Mouse (Mus musculus) erythroblast, embryonic 14.5 days (primary cell): ENCODE measurements around the gene Nudt11.

Experiments used
- GATA1 ChIP-seq: IDR thresholded peaks from 2 replicates; pipeline ENCODE4 v1.6.1; 2012; ENCODE audit warnings: low read length, inconsistent platforms, mixed read lengths
- TAL1 ChIP-seq: IDR thresholded peaks from 3 replicates; pipeline ENCODE4 v1.6.1; 2012; ENCODE audit warnings: low read length, inconsistent platforms, mixed read lengths

DNA sequence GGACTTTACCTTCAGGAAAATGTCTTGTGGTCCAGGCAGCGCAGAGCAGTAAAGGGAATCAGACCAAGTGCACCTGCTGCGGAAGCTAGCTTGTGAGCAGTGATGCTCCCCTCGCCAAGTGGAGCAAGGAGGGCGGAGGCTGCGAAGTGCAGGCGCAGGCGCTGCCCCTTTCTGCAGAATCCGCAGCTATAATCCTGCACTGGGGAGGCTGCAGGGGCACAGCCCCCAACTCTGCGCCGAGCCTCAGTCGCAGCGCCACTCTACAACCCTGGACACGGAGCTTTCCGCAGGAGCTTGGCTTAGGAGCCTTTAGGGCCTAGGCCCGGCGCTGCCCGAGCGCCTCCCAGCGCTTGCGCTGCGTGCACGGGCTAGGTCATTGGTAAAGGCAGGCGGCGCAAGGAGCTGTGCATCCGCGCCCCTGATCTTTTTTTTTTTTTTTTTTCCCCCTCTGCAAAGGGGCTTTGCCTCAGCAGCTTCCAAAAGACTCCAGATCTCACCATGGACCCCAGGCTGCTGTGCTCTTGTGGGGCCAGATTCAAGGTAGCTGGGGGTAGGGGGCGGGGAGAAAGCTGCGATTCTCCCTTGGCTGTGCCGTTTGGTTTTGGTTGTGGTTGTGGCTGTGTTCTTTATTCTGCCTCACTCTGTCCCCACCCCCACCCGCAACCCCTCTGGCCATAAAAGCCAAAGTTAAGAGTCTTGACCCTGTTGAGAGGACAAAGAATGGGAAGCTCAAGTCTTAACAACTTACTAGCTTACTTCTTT lies 44.9 kb downstream of the Nudt11 start:
- no peak for TF ChIP-seq TAL1
- TF ChIP-seq GATA1: no peak
